Mouse (Mus musculus) midbrain, postnatal 0 days (tissue): ENCODE data around the gene Elp5. TPM values are rescaled to one million over a fixed set of nuclear protein-coding genes. Genes with fewer than 3 reads are reported as not detected.

ENCODE experiments used
- ATAC-seq: fragments of 200-750 bp; cut with Nextera tagmentation; 2 replicates; pipeline ENCODE4 v1.8.0; 2017; ENCODE audit warnings: moderate number of reproducible peaks, mild to moderate bottlenecking, moderate TSS enrichment, moderate library complexity; ENCODE audit not compliant: low FRiP score
- DNase-seq: peaks from one replicate; pipeline ENCODE4 v3.0.0-alpha.2; 2015; ENCODE audit warnings: low spot score
- H3K27ac ChIP-seq: fragments of 300-500 bp; sonication (generic); 2 replicates; pipeline ENCODE4 v1.5.1; 2014; ENCODE audit warnings: low read depth, mild to moderate bottlenecking, low read length, mixed read lengths
- H3K27me3 ChIP-seq: fragments of 300-500 bp; sonication (generic); 2 replicates; pipeline ENCODE4 v1.6.1; 2014; ENCODE audit warnings: low read length, control low read depth, mixed read lengths; ENCODE audit not compliant: insufficient read depth
- H3K36me3 ChIP-seq: fragments of 300-500 bp; sonication (generic); 2 replicates; pipeline ENCODE4 v1.6.1; 2014; ENCODE audit warnings: low read length, control low read depth, mixed read lengths; ENCODE audit not compliant: insufficient read depth
- H3K4me1 ChIP-seq: fragments of 300-500 bp; sonication (generic); 2 replicates; pipeline ENCODE4 v1.6.1; 2014; ENCODE audit warnings: mild to moderate bottlenecking, control low read depth, antibody characterized with exemption, low read length, mixed read lengths; ENCODE audit not compliant: insufficient read depth
- H3K4me2 ChIP-seq: fragments of 300-500 bp; sonication (generic); 2 replicates; pipeline ENCODE4 v1.6.1; 2014; ENCODE audit warnings: low read depth, mild to moderate bottlenecking, low read length, mixed read lengths; ENCODE audit not compliant: poor library complexity, severe bottlenecking
- H3K4me3 ChIP-seq: fragments of 300-500 bp; sonication (generic); 2 replicates; pipeline ENCODE4 v1.5.1; 2014; ENCODE audit warnings: low read depth, mild to moderate bottlenecking, low read length, moderate library complexity
- H3K9ac ChIP-seq: fragments of 300-500 bp; sonication (generic); replicated peaks from 2 replicates; pipeline ENCODE4 v1.6.1; 2014; ENCODE audit warnings: mild to moderate bottlenecking, low read length, moderate library complexity, mixed read lengths; ENCODE audit not compliant: poor library complexity, severe bottlenecking
- H3K9me3 ChIP-seq: fragments of 300-500 bp; sonication (generic); 2 replicates; pipeline ENCODE4 v1.6.1; 2016; ENCODE audit warnings: low read length, control low read depth
- CTCF ChIP-seq: IDR thresholded peaks from 2 replicates; pipeline ENCODE4 v1.5.1; 2016; ENCODE audit warnings: antibody characterized with exemption, mild to moderate bottlenecking
- WGBS: fragments of 180-500 bp; shearing (Covaris S2); extraction: QIAGEN DNeasy Blood & Tissue Kit; methylation state at CpG from one replicate; pipeline ENCODE4 v1.1.7; 2014; 5-methylcytosine and 5-hydroxymethylcytosine counted together
- polyA plus RNA-seq: library from polyadenylated mRNA; unstranded; fragments of >200 nt; fragmentation: Nextera tagmentation; extraction: Ambion mirVana; gene quantifications from 2 replicates; pipeline ENCODE4 v1.2.1, GENCODE M21; 2015
- total RNA-seq: library from RNA; depleted of rRNA; stranded (reverse); fragments of >200 nt; gene quantifications from 2 replicates; pipeline ENCODE4 v1.2.3, GENCODE M21; 2014

Gene Elp5
- total and polyA plus RNA-seq, 2 experiments from 2014 or later: 157 to 171 TPM

- ATAC-seq: no peak
- H3K36me3 ChIP-seq: peaks cover 23% of the 10 kb centered on the region
- H3K4me3 ChIP-seq: peak overlapping the region; percentile 89; the same call in 1 of the 2 replicates
- H3K27me3 ChIP-seq: no peaks in the 10 kb centered on the region
- TF ChIP-seq CTCF: no peak
- H3K9ac ChIP-seq: peak overlapping the region; percentile 87
- H3K4me2 ChIP-seq: peak overlapping the region; percentile 90
- no peak for DNase-seq
- no peak overlapping the region for H3K27ac ChIP-seq
- H3K4me1 ChIP-seq: peaks cover 17% of the 10 kb centered on the region
- H3K9me3 ChIP-seq: no peaks in the 10 kb centered on the region
- WGBS: 26% methylated on average over 5 of the region's 5 CpGs
Measured at GRCm38 (mm10) chr11:69982877-69983276, 560 bp upstream of the Elp5 start.

DNA sequence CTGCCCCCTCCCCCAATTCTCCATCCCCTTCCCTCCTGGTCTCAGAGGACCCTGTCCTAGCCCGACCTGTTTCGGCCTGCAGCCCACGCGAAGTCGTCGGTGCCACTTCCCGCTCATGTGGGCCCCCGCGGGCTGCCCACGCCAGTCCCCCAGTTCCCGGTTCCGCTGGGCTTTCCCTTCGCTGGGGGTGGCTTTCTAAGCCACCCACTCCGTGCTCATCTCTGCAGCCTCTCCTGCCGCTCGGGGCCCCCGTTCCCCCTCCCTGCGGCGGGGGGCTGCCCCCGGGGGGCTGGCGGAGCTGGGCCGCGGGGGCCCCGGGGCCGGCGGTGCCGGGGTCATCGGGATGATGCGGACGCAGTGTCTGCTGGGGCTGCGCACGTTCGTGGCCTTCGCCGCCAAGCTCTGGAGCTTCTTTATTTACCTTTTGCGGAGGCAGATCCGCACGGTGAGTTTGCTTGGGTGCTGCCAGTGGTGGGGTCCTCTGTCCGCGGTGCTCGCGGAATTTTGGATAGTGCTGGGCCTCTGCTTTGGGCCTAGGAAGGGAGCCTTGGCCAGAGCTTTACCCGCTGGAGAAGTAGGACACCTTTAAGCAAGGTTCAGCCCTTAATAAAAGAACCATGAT, 1.1 kb downstream of the Elp5 start, which contains the start of gene Ctdnep1:
Ctdnep1 (plus strand) TSS at position 16 of the 622 bp plus-strand sequence.
- Histone ChIP-seq H3K27ac (peak within 1 kb of the TSS; percentile 97), H3K9me3 (no peaks in the 10 kb centered on the region), H3K4me3 (peak within 1 kb of the TSS; percentile 89), H3K27me3 (no peaks in the 10 kb centered on the region), H3K4me2 (peak within 1 kb of the TSS; percentile 90), H3K9ac (peak within 1 kb of the TSS; percentile 87), H3K36me3 (peaks cover 16% of the 10 kb centered on the region), H3K4me1 (peaks cover 17% of the 10 kb centered on the region)
- TF ChIP-seq CTCF: no peak
- WGBS: 0% methylated on average over 36 of the region's 43 CpGs
- DNase-seq: no peak
- ATAC-seq: no peak; the same call in 1 of the 2 replicates

DNA sequence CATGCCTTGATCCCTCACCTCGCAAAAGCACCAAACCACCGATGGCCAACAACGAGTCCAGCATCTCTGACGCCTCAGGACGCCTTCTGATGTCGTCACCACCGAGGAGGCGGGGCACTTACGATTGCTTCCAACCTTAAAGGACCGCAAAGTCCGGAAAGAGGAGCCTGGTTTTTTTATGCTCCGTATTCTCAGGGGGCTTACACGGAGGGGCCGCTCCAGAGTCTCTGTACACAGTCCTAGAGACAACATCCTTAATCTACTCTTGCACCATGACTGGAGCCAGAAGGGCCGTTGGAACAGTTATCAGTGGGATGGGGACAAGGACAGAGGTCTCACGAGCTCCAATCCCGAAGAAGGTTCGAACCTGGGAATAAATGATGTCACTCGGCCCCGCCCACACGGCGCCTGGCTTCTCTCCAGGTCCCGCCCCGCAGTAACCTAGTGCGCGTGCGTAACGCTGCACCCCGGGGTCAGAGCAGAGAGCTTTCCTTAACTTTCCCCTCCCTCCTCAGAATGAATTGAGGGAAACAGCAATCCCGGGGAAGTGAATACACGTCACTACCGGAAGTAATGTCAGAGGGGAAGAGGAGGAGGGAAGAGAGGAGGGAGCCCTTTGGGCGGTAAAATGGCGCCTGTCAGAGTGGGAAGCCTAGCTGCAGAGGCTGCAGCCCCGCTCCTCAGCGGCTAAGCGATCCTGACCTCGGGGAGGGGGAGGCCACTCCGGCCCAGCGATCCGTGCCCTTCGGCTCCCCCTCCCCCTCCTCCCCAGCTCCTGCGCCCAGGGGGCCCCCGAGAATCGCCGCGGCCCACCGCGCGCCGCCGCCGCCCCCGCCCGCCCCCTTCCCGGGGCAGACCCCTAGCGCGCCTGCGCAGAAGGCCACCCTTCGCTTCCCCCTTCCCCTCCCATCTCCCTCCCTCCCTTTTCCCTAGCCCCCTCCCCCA, 1.8 kb downstream of the Elp5 start:
- ATAC-seq: peak; percentile 93
- under 1% methylated on average over 41 of the region's 60 CpGs for WGBS

DNA sequence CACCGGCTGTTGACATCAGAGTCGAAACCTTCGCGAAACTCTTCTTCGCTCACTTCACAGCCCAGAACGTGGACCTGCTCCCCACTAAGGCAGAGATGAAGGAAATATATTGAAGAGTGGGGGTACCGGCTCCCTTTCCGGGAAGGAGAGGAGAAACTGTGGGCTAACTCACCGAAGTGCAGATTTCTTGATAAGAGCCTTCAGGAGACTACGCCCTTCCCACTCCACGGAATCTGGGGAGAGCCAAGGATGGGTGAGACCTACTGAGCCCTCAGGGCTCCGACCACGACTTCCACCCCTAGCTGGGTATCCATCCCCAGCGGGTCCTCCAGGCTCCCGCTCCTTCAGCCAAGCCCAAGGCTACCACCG, 2.5 kb downstream of the Elp5 start:
- no peak for ATAC-seq
- DNase-seq: no peak
- TF ChIP-seq CTCF: no peak
- 3% methylated on average over 16 of the region's 16 CpGs for WGBS
- peak overlapping the region; percentile 90 for H3K4me2 ChIP-seq
- H3K9me3 ChIP-seq: no peaks in the 10 kb centered on the region
- peak overlapping the region; percentile 89 for H3K4me3 ChIP-seq
- peaks cover 15% of the 10 kb centered on the region for H3K36me3 ChIP-seq
- no peaks in the 10 kb centered on the region for H3K27me3 ChIP-seq
- peak overlapping the region; percentile 97 for H3K27ac ChIP-seq
- peaks cover 17% of the 10 kb centered on the region for H3K4me1 ChIP-seq
- H3K9ac ChIP-seq: peak overlapping the region; percentile 87

More for the DNA sequence above, 1.8 kb downstream of the Elp5 start:
- Histone ChIP-seq H3K36me3 (peaks cover 18% of the 10 kb centered on the region), H3K9me3 (no peaks in the 10 kb centered on the region), H3K4me3 (peak overlapping the region; percentile 89), H3K4me1 (peaks cover 17% of the 10 kb centered on the region), H3K27ac (peak overlapping the region; percentile 97), H3K27me3 (no peaks in the 10 kb centered on the region), H3K9ac (peak overlapping the region; percentile 87), H3K4me2 (peak overlapping the region; percentile 90)
- no peak for TF ChIP-seq CTCF
- peak; percentile 98 for DNase-seq

GRCm38 (mm10) chr11:69976271-69976670, 6.0 kb downstream of the Elp5 start:
- 87% methylated on average over 4 of the region's 4 CpGs for WGBS
- DNase-seq (no peak), ATAC-seq (no peak)
- Histone ChIP-seq H3K36me3 (peaks cover 27% of the 10 kb centered on the region), H3K9ac (no peak overlapping the region), H3K4me2 (no peak overlapping the region), H3K4me3 (no peak overlapping the region), H3K9me3 (no peaks in the 10 kb centered on the region), H3K27me3 (no peaks in the 10 kb centered on the region), H3K4me1 (peaks cover 4% of the 10 kb centered on the region; the same call in 1 of the 2 replicates), H3K27ac (no peak overlapping the region)
- no peak for TF ChIP-seq CTCF
